ENCODE assay signal across 8 mouse cellular contexts in the genomic region with DNA sequence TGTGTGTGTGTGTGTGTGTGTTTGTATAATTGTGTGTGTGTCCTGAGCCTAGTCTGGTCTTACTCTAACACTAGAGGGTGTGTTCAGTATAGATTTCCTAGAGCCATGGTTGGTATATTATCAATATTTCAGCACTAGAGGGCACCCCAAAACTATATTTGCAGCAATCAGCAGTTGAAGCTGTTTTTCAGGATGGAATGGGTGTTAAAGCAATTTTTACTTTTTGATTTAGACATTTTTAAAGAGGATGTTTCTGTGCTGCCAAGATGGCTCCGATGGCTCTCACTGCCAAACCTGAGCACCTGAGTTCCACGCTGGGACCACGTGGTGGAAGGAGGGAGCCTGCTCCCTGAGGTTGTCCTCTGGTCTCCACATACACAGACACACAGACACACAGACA. TPM values are rescaled to one million over a fixed set of nuclear protein-coding genes. Genes with fewer than 3 reads are reported as not detected.
DNase-seq lines count a peak whose midpoint lies in the region; TF ChIP-seq lines count a peak whose summit lies in the region.

No protein-coding gene starts in this region.

- TF ChIP-seq CTCF in gastrocnemius, adult 2 months (IDR thresholded peaks at IDR 0.05), result peak; percentile 29; the same call in 1 of the 2 replicates

- no peak overlapping the region for H3K27ac ChIP-seq in gastrocnemius, adult 2 months

- H3K4me3 ChIP-seq in gastrocnemius, adult 2 months, result no peak overlapping the region

- intact Hi-C loops in gastrocnemius, adult 2 months (cut with DNase I), result no loop called here
- intact Hi-C loops in left cerebral cortex, postnatal 25 days (cut with DNase I), result loop anchor here (5.0 kb wide), 2 partner anchors 308 to 783 kb away; no protein-coding TSS in a partner anchor

- DNase-seq in gastrocnemius, adult 2 months, result no peak
- no peak for DNase-seq in gastrocnemius, adult 8-10 months (ENCODE audit: low spot score in 2 of 2)
- DNase-seq in 416B (ENCODE audit: low read depth), result peak; percentile 87
- DNase-seq in brain, embryonic 18.5 days (ENCODE audit: low read depth, low spot score), result peak; percentile 60
- DNase-seq in left cerebral cortex, postnatal 25 days (ENCODE audit: low spot score in 2 of 2), result peak; percentile 45 to 84
- DNase-seq in telencephalon, adult 2 months (ENCODE audit: low read depth, low spot score), result peak; percentile 61
- DNase-seq in spleen, postnatal 10 days (ENCODE audit: low spot score in 2 of 2), result no peak
- DNase-seq in lung, postnatal 4 days, result no peak

RNA-seq across cellular contexts. Expression of a gene that starts 19.4 kb away (rescaled TPM):
- 10 to 100 TPM; 12.2 to 12.7 TPM for total RNA-seq in gastrocnemius, adult 2 months (2021)
- 10 to 100 TPM in 3 of 4 experiments, 1 to 10 TPM in 1; 7.7 to 12.4 (median 10.8) TPM for total RNA-seq in gastrocnemius, adult 8-10 months (2022)
- total RNA-seq in left cerebral cortex, postnatal 25 days (2021), result 10 to 100 TPM; 34.3 to 39.3 TPM

RNA-seq across cellular contexts. Expression of a gene that starts 50.2 kb away (rescaled TPM):
- total RNA-seq in gastrocnemius, adult 2 months (2021), result 1 to 10 TPM; 5.1 to 6.1 TPM
- 1 to 10 TPM; 3.7 to 5.9 (median 4.7) TPM for total RNA-seq in gastrocnemius, adult 8-10 months (2022)
- 10 to 100 TPM; 33.0 to 33.1 TPM for total RNA-seq in left cerebral cortex, postnatal 25 days (2021)

Comparison
In these comparisons a context has a peak if more than half of its experiments do, and no peak if none do; other contexts are left out.
1. DNase-seq: peak in 416B (single experiment), brain, embryonic 18.5 days (single experiment), left cerebral cortex, postnatal 25 days (2 of 2) and telencephalon, adult 2 months (single experiment); none in gastrocnemius, adult 2 months (single experiment), gastrocnemius, adult 8-10 months (0 of 2), spleen, postnatal 10 days (0 of 2) and lung, postnatal 4 days (0 of 2).
2. RNA of a gene that starts 50.2 kb away (total RNA-seq): 33.0 to 33.1 TPM in left cerebral cortex, postnatal 25 days; 5.1 to 6.1 TPM in gastrocnemius, adult 2 months and 3.7 to 5.9 TPM in gastrocnemius, adult 8-10 months; every median in the first group is over 4 times any median in the second.